Mouse (Mus musculus): Measurements from ENCODE around the gene Nos1. TPM values are rescaled to one million over a fixed set of nuclear protein-coding genes. Genes with fewer than 3 reads are reported as not detected.

The Nos1 gene
- polyA plus RNA-seq (2017; shearing (Covaris generic)): 0.10 TPM

GRCm38 (mm10) chr5:117780681-117781080, at the start of gene Nos1:
TSS of gene Nos1 (plus strand) at chr5:117781032.

GRCm38 (mm10) chr5:117976657-117977500, 196.0 kb downstream of the Nos1 start, which contains the start of gene Fbxo21:
TSS of gene Fbxo21 (plus strand) at chr5:117976730.

Other genes with a start within 250 kb of the Nos1 start
- 11.7 TPM for gene Fbxo21, start 195.7 kb downstream of the Nos1 start, polyA plus RNA-seq (2017; shearing (Covaris generic))
- gene Tesc, start 246.7 kb downstream of the Nos1 start, polyA plus RNA-seq (2017; shearing (Covaris generic)): 22.0 TPM